In genomic region chr6:83131469-83132034, GRCm38 (mm10) we compare ENCODE assay signal across 11 mouse cellular contexts. TPM values are rescaled to one million over a fixed set of nuclear protein-coding genes. Genes with fewer than 3 reads are reported as not detected.
A peak's percentile ranks its signal among the peaks of the same experiment; 100 is the strongest.
DNase-seq lines count a peak whose midpoint lies in the region; ATAC-seq and TF ChIP-seq lines count a peak whose summit lies in the region.
"Had no signal": no experiment of that assay in that cellular context is flagged by ENCODE, and none has a peak within 500 bp of the region (broad histone marks: within the 10 kb centered on the region; RNA-seq: fewer than 3 reads in every experiment).

No protein-coding gene starts in this region.

- H3K4me2 ChIP-seq in liver, embryonic 16.5 days (ENCODE audit: low read depth, low read length) = peak overlapping the region; percentile 31; the same call in 1 of the 2 replicates
- no peak overlapping the region for H3K4me2 ChIP-seq in myocyte (ENCODE audit: low read depth)
- H3K4me2 ChIP-seq in forebrain, embryonic 16.5 days (ENCODE audit: low read length) = no peak overlapping the region
- H3K4me2 ChIP-seq: forebrain, embryonic 12.5 days had no signal

- peaks cover 8% of the 10 kb centered on the region for H3K79me2 ChIP-seq in myocyte (ENCODE audit: control insufficient read depth, insufficient read depth)

- H3K9me3 ChIP-seq in liver, embryonic 16.5 days (replicated peaks; ENCODE audit: control insufficient read depth, low read length) = no peaks in the 10 kb centered on the region
- no peaks in the 10 kb centered on the region for H3K9me3 ChIP-seq in forebrain, embryonic 16.5 days (ENCODE audit: control insufficient read depth, low read length)
- H3K9me3 ChIP-seq: forebrain, embryonic 12.5 days; G1E had no signal

- H3K9ac ChIP-seq in liver, embryonic 16.5 days (ENCODE audit: low read depth, low read length) = 0 out of 2 replicates have a peak overlapping the region, but pooled peaks have one; percentile 12
- no peak overlapping the region for H3K9ac ChIP-seq in forebrain, embryonic 16.5 days (replicated peaks; ENCODE audit: low read depth, low read length)
- H3K9ac ChIP-seq: forebrain, embryonic 12.5 days had no signal

- peaks cover 19% of the 10 kb centered on the region for H3K4me1 ChIP-seq in liver, embryonic 16.5 days (ENCODE audit: control insufficient read depth, low read depth, low read length)
- peaks cover 5% of the 10 kb centered on the region; the same call in 1 of the 2 replicates for H3K4me1 ChIP-seq in forebrain, embryonic 16.5 days (replicated peaks; ENCODE audit: control insufficient read depth, insufficient read depth, low read length)

- H3K36me3 ChIP-seq in liver, embryonic 16.5 days (ENCODE audit: control insufficient read depth, insufficient read depth) = no peaks in the 10 kb centered on the region
- no peaks in the 10 kb centered on the region for H3K36me3 ChIP-seq in myocyte (ENCODE audit: control insufficient read depth, insufficient read depth)
- H3K36me3 ChIP-seq in forebrain, embryonic 16.5 days (ENCODE audit: control insufficient read depth, insufficient read depth) = no peaks in the 10 kb centered on the region
- H3K36me3 ChIP-seq: forebrain, embryonic 12.5 days had no signal

- peak; percentile 87 for ATAC-seq in granulocyte monocyte progenitor cell, adult 5-6 weeks (replicated peaks; ENCODE audit: poor library complexity, severe bottlenecking)
- ATAC-seq in liver, embryonic 16.5 days (ENCODE audit: low read depth) = peak; percentile 85
- no peak for ATAC-seq in forebrain, embryonic 16.5 days

- 36% methylated on average over 6 of the region's 6 CpGs for WGBS in liver, embryonic 16.5 days (ENCODE audit: insufficient replicate concordance)
- WGBS in forebrain, embryonic 16.5 days = 86% methylated on average over 6 of the region's 6 CpGs

- H3K27ac ChIP-seq in liver, embryonic 16.5 days (ENCODE audit: low read length) = peak overlapping the region; percentile 85
- H3K27ac ChIP-seq in forebrain, embryonic 16.5 days (ENCODE audit: low read length) = no peak overlapping the region
- H3K27ac ChIP-seq: forebrain, embryonic 12.5 days had no signal

- H3K27me3 ChIP-seq in liver, embryonic 16.5 days (ENCODE audit: control insufficient read depth, insufficient read depth, low read depth, low read length) = peaks cover 15% of the 10 kb centered on the region
- no peaks in the 10 kb centered on the region for H3K27me3 ChIP-seq in myocyte (ENCODE audit: control insufficient read depth, insufficient read depth, insufficient read length)
- peaks cover 12% of the 10 kb centered on the region for H3K27me3 ChIP-seq in forebrain, embryonic 16.5 days (replicated peaks; ENCODE audit: control insufficient read depth, insufficient read depth, low read length)

- no peak overlapping the region for H3K4me3 ChIP-seq in liver, embryonic 16.5 days (ENCODE audit: low read depth, low read length)
- no peak overlapping the region for H3K4me3 ChIP-seq in myocyte
- H3K4me3 ChIP-seq in forebrain, embryonic 16.5 days (replicated peaks; ENCODE audit: low read length) = no peak overlapping the region
- H3K4me3 ChIP-seq: forebrain, embryonic 12.5 days had no signal

- H3ac ChIP-seq in myocyte (ENCODE audit: control insufficient read depth, insufficient read length) = no peak overlapping the region

- peak; percentile 77 to 88 for DNase-seq in kidney, adult 8-10 months
- DNase-seq in ovary, postnatal 14 days (ENCODE audit: low spot score) = no peak
- DNase-seq in cerebellum, postnatal 25 days = no peak
- DNase-seq in layer of hippocampus, adult 8-10 months (ENCODE audit: low spot score in 2 of 2) = no peak
- DNase-seq: adrenal gland, postnatal 14 days had no signal

- TF ChIP-seq POLR2A in myocyte (IDR thresholded peaks at IDR 0.05; ENCODE audit: insufficient read length, low read depth) = peak; percentile 24

TF ChIP-seq in myocyte, 11 proteins besides CTCF, POLR2A, EP300 and RAD21:
- peak; percentile 72 for TF ChIP-seq POLR2AphosphoS2 (IDR thresholded peaks at IDR 0.05; ENCODE audit: insufficient read length, low read depth)
- no peak for TF ChIP-seq TCF3 (IDR thresholded peaks at IDR 0.05; ENCODE audit: insufficient read length, low read depth)

RNA-seq across cellular contexts. Expression of gene Rtkn, which starts 3.7 kb away (rescaled TPM):
- 5.1 and 8.7 TPM in 2 replicates for total RNA-seq in granulocyte monocyte progenitor cell, adult 5-6 weeks (2014; fragmentation: Nextera tagmentation)
- total RNA-seq in granulocyte monocyte progenitor cell, adult 5-6 weeks (2017) = 2.1 and 5.0 TPM in 2 replicates
- polyA plus RNA-seq in liver, embryonic 16.5 days (2015; fragmentation: Nextera tagmentation; extraction: Ambion mirVana) = 16.1 and 16.4 TPM in 2 replicates
- 29.7 TPM for polyA plus RNA-seq in myocyte (2012; fragmentation: generic; extraction: Trizol)
- polyA plus RNA-seq in forebrain, embryonic 16.5 days (2015; fragmentation: Nextera tagmentation; extraction: Ambion mirVana) = 6.9 and 7.4 TPM in 2 replicates
- 10 to 100 TPM; 75.6 to 85.0 (median 80.3) TPM for total RNA-seq in layer of hippocampus, adult 8-10 months (2022)

RNA-seq across cellular contexts. Expression of gene Ino80b, which starts 6.3 kb away (rescaled TPM):
- total RNA-seq in granulocyte monocyte progenitor cell, adult 5-6 weeks (2014; fragmentation: Nextera tagmentation) = 17.2 and 22.8 TPM in 2 replicates
- total RNA-seq in granulocyte monocyte progenitor cell, adult 5-6 weeks (2017) = 32.9 and 47.6 TPM in 2 replicates
- polyA plus RNA-seq in liver, embryonic 16.5 days (2015; fragmentation: Nextera tagmentation; extraction: Ambion mirVana) = 4.1 and 5.2 TPM in 2 replicates
- polyA plus RNA-seq in myocyte (2012; fragmentation: generic; extraction: Trizol) = 38.3 TPM
- polyA plus RNA-seq in forebrain, embryonic 16.5 days (2015; fragmentation: Nextera tagmentation; extraction: Ambion mirVana) = 11.4 and 14.4 TPM in 2 replicates
- 10 to 100 TPM; 20.6 to 29.8 (median 26.7) TPM for total RNA-seq in layer of hippocampus, adult 8-10 months (2022)

RNA-seq across cellular contexts. Expression of gene Wbp1, which starts 10.2 kb away (rescaled TPM):
- 31.4 and 38.9 TPM in 2 replicates for total RNA-seq in granulocyte monocyte progenitor cell, adult 5-6 weeks (2014; fragmentation: Nextera tagmentation)
- total RNA-seq in granulocyte monocyte progenitor cell, adult 5-6 weeks (2017) = 77.6 and 91.3 TPM in 2 replicates
- 27.2 and 28.3 TPM in 2 replicates for polyA plus RNA-seq in liver, embryonic 16.5 days (2015; fragmentation: Nextera tagmentation; extraction: Ambion mirVana)
- 79.6 TPM for polyA plus RNA-seq in myocyte (2012; fragmentation: generic; extraction: Trizol)
- 209 and 228 TPM in 2 replicates for polyA plus RNA-seq in forebrain, embryonic 16.5 days (2015; fragmentation: Nextera tagmentation; extraction: Ambion mirVana)
- total RNA-seq in layer of hippocampus, adult 8-10 months (2022) = 10 to 100 TPM; 47.2 to 57.7 (median 52.1) TPM

RNA-seq across cellular contexts. Expression of gene Mogs, which starts 16.3 kb away (rescaled TPM):
- 90.1 and 93.4 TPM in 2 replicates for total RNA-seq in granulocyte monocyte progenitor cell, adult 5-6 weeks (2014; fragmentation: Nextera tagmentation)
- 137 and 158 TPM in 2 replicates for total RNA-seq in granulocyte monocyte progenitor cell, adult 5-6 weeks (2017)
- polyA plus RNA-seq in liver, embryonic 16.5 days (2015; fragmentation: Nextera tagmentation; extraction: Ambion mirVana) = 4.5 and 6.8 TPM in 2 replicates
- 33.2 TPM for polyA plus RNA-seq in myocyte (2012; fragmentation: generic; extraction: Trizol)
- polyA plus RNA-seq in forebrain, embryonic 16.5 days (2015; fragmentation: Nextera tagmentation; extraction: Ambion mirVana) = 21.8 and 22.6 TPM in 2 replicates
- total RNA-seq in layer of hippocampus, adult 8-10 months (2022) = 10 to 100 TPM; 23.7 to 30.1 (median 28.2) TPM

RNA-seq across cellular contexts. Expression of gene Mrpl53, which starts 22.7 kb away (rescaled TPM):
- 48.6 and 78.4 TPM in 2 replicates for total RNA-seq in granulocyte monocyte progenitor cell, adult 5-6 weeks (2014; fragmentation: Nextera tagmentation)
- 14.6 and 29.1 TPM in 2 replicates for total RNA-seq in granulocyte monocyte progenitor cell, adult 5-6 weeks (2017)
- polyA plus RNA-seq in liver, embryonic 16.5 days (2015; fragmentation: Nextera tagmentation; extraction: Ambion mirVana) = 66.1 and 73.4 TPM in 2 replicates
- 177 TPM for polyA plus RNA-seq in myocyte (2012; fragmentation: generic; extraction: Trizol)
- polyA plus RNA-seq in forebrain, embryonic 16.5 days (2015; fragmentation: Nextera tagmentation; extraction: Ambion mirVana) = 109 and 122 TPM in 2 replicates
- total RNA-seq in layer of hippocampus, adult 8-10 months (2022) = 10 to 100 TPM; 52.2 to 63.0 (median 61.9) TPM

Comparison
In these comparisons a context has a peak if more than half of its experiments do, and no peak if none do; other contexts are left out.
1. DNase-seq: peak in kidney, adult 8-10 months (2 of 2); none in ovary, postnatal 14 days (single experiment), cerebellum, postnatal 25 days (0 of 2) and layer of hippocampus, adult 8-10 months (0 of 2).